Mouse (Mus musculus) heart, embryonic 13.5 days (tissue): ENCODE data around the gene Dgkz. TPM values are rescaled to one million over a fixed set of nuclear protein-coding genes. Genes with fewer than 3 reads are reported as not detected.
A peak's percentile ranks its signal among the peaks of the same experiment; 100 is the strongest.

Source experiments
- ATAC-seq: fragments of 200-750 bp; cut with Nextera tagmentation; 2 replicates; pipeline ENCODE4 v1.8.0; 2017; ENCODE audit warnings: moderate TSS enrichment; ENCODE audit not compliant: insufficient number of reproducible peaks, low FRiP score, low TSS enrichment; ENCODE audit errors: extremely low read depth
- H3K27ac ChIP-seq: fragments of 300-500 bp; sonication (generic); replicated peaks from 2 replicates; pipeline ENCODE4 v1.5.1; 2015; ENCODE audit warnings: moderate library complexity, mild to moderate bottlenecking, inconsistent platforms
- H3K27me3 ChIP-seq: fragments of 300-500 bp; sonication (generic); replicated peaks from 2 replicates; pipeline ENCODE4 v1.6.1; 2015; ENCODE audit warnings: mild to moderate bottlenecking, inconsistent platforms
- H3K36me3 ChIP-seq: fragments of 300-500 bp; sonication (generic); 2 replicates; pipeline ENCODE4 v1.6.1; 2015; ENCODE audit warnings: mild to moderate bottlenecking, inconsistent platforms
- H3K4me1 ChIP-seq: fragments of 300-500 bp; sonication (generic); 2 replicates; pipeline ENCODE4 v1.6.1; 2015; ENCODE audit warnings: inconsistent platforms
- H3K4me2 ChIP-seq: fragments of 300-500 bp; sonication (generic); 2 replicates; pipeline ENCODE4 v1.6.1; 2015; ENCODE audit warnings: inconsistent platforms, mild to moderate bottlenecking, moderate library complexity
- H3K4me3 ChIP-seq: fragments of 300-500 bp; sonication (generic); 2 replicates; pipeline ENCODE4 v1.5.1; 2015; ENCODE audit warnings: moderate library complexity, mild to moderate bottlenecking, inconsistent platforms
- H3K9ac ChIP-seq: fragments of 300-500 bp; sonication (generic); 2 replicates; pipeline ENCODE4 v1.6.1; 2015; ENCODE audit warnings: inconsistent platforms, mild to moderate bottlenecking, moderate library complexity
- H3K9me3 ChIP-seq: fragments of 300-500 bp; sonication (generic); 2 replicates; pipeline ENCODE4 v1.6.1; 2016; ENCODE audit warnings: inconsistent platforms
- WGBS: fragments of 180-500 bp; shearing (Covaris S2); methylation state at CpG from one replicate; pipeline ENCODE4 v1.1.7; 2015; ENCODE audit warnings: mixed read lengths; 5-methylcytosine and 5-hydroxymethylcytosine counted together
- polyA plus RNA-seq: library from polyadenylated mRNA; unstranded; fragments of >200 nt; fragmentation: Nextera tagmentation; extraction: Ambion mirVana; gene quantifications from 2 replicates; pipeline ENCODE4 v1.2.1, GENCODE M21; 2015

Gene Dgkz
- polyA plus RNA-seq, 1 experiment from 2014 or later: 43.4 TPM

DNA sequence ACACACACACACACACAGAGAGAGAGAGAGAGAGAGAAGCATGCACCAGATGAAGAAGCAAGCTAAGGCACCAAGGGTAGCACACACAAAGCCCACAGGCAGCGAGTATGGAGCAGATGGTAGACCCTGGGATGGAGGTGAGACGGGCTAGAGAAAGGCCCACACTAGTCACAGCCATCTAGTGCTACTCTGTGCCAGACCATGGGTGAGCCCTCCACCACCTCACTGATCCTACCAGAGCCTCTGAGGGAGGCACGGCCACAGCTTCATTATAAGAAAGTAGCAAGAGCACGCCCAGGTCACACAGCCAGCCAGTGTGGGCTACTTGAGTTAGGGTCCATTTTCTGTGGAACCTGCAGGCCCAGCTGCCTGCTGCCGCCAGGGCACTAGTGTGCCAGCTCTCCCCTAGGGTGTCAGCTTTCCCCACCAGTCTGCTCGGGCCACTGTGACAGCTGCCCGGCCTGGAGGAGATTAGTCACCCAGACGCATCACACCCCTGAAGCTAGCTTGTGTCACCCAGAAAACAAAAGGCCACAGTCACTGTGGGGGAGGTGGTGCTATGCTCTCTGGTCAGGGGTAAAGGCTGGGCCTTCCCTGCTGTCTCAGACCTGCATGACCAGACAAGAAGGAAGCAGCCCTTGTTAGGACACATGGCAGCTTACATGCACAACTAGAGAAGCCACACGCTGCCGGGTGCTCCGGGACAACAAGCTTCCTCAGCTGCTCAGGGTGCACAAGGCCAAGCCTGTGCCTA is 28.1 kb downstream of the Dgkz start:
- ATAC-seq: peak; percentile 20; the same call in 1 of the 2 replicates
- peak overlapping the region; percentile 88 for H3K9ac ChIP-seq

DNA sequence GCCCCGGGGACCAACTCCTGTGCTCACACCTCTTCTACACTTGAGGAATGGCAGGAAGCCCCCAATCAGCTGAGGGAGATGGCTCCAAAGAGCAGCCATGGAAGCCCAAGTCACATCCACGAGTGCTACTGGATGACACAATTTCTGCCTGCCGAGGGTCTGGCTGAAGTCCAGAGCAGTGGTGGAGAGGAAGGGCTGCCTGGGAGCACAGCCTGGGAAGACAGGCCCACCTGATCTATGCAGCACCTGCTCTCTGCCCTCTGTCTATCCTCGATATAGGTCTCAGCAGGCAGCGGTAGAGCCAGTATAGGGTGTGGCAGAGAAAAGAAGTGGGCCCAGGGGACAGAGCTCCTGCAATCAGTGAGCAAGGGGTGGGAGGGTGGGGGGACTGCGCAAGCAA is 28.8 kb downstream of the Dgkz start:
- H3K36me3 ChIP-seq: peaks cover 29% of the 10 kb centered on the region
- no peaks in the 10 kb centered on the region for H3K9me3 ChIP-seq
- ATAC-seq: no peak
- peaks cover 89% of the 10 kb centered on the region for H3K4me1 ChIP-seq
- peak overlapping the region; percentile 74 for H3K4me2 ChIP-seq
- H3K4me3 ChIP-seq: no peak overlapping the region
- peak overlapping the region; percentile 99 for H3K27ac ChIP-seq
- H3K27me3 ChIP-seq: no peaks in the 10 kb centered on the region
- H3K9ac ChIP-seq: peak overlapping the region; percentile 88
- WGBS: 38% methylated on average over 6 of the region's 6 CpGs

More for the DNA sequence above, 28.1 kb downstream of the Dgkz start:
- peaks cover 87% of the 10 kb centered on the region for H3K4me1 ChIP-seq
- 39% methylated on average over 11 of the region's 11 CpGs for WGBS
- no peaks in the 10 kb centered on the region for H3K27me3 ChIP-seq
- H3K4me3 ChIP-seq: peak overlapping the region; percentile 29
- H3K27ac ChIP-seq: peak overlapping the region; percentile 99
- H3K4me2 ChIP-seq: peak overlapping the region; percentile 74
- no peaks in the 10 kb centered on the region for H3K9me3 ChIP-seq
- peaks cover 21% of the 10 kb centered on the region for H3K36me3 ChIP-seq

DNA sequence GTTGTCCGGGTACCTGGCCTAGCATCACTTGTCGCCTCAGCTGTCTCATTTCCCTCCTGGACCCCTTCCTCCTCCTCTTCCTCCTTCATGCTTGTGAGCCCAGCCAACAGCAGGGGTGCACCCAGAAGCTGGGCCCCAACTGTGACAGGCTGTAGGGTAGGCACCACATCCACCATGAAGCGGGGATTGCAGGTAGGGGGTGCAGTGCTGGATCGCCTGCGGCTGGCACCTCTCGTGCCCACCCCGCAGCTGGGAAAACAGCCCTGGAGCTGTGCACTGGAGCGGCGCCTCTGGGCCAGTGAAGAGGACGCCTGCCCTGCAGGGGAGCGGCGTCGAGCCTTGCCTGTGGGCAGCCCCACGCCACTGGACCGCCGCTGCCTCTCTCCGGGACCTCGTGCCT is 30.2 kb downstream of the Dgkz start, which contains the start of gene Gm9821:
Gm9821 (plus strand) TSS at position 221 of the 400 bp plus-strand sequence.
- Histone ChIP-seq H3K9me3 (no peaks in the 10 kb centered on the region), H3K4me3 (no peak within 1 kb of the TSS), H3K36me3 (peaks cover 42% of the 10 kb centered on the region), H3K4me2 (peak within 1 kb of the TSS; percentile 74), H3K27me3 (no peaks in the 10 kb centered on the region), H3K27ac (peak within 1 kb of the TSS; percentile 99), H3K4me1 (peaks cover 79% of the 10 kb centered on the region), H3K9ac (peak within 1 kb of the TSS; percentile 88)
- ATAC-seq: no peak
- 86% methylated on average over 18 of the region's 18 CpGs for WGBS

DNA sequence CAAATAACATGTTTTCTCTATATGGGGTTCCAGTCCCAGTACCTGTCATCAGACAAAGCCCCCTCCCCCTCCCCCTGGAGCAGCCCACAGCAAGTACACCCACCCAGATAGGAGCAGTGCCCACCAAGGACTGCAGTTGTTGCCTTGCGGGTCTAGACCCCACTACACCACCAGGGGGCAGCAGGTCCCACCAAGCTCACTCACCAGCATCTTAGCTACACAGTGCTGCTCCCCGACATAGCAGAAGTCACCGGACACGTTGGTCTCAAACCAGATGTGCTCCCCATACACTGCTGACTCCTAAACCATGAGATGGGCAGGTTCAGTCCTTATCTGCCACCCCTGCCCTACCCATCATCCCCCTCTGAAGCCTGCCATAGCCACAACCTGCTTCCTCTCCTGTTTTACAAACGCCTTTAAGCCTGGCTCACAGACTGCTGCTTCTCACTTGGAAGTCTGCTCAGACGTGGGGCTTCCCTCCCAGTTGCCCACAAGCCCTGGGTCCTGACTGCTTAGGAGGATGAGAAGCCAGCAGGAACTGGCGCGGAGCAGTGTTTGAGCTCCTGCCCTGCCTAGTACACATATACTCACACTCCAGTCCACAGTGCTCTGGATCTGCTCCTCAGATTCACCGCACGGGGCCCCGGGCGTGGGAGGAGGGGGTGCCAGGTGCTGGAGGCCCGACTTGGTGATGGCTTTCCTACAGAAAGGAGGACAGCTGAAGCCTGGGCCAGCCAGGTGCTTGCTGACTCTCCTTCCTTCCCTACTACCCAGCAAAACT is 31.3 kb downstream of the Dgkz start:
- H3K4me2 ChIP-seq: no peak overlapping the region
- peaks cover 53% of the 10 kb centered on the region for H3K36me3 ChIP-seq
- no peaks in the 10 kb centered on the region for H3K9me3 ChIP-seq
- 41% methylated on average over 13 of the region's 13 CpGs for WGBS
- H3K4me3 ChIP-seq: no peak overlapping the region
- no peaks in the 10 kb centered on the region for H3K27me3 ChIP-seq
- ATAC-seq: no peak
- H3K4me1 ChIP-seq: peaks cover 68% of the 10 kb centered on the region
- H3K9ac ChIP-seq: peak overlapping the region; percentile 63
- H3K27ac ChIP-seq: peak overlapping the region; percentile 54

DNA sequence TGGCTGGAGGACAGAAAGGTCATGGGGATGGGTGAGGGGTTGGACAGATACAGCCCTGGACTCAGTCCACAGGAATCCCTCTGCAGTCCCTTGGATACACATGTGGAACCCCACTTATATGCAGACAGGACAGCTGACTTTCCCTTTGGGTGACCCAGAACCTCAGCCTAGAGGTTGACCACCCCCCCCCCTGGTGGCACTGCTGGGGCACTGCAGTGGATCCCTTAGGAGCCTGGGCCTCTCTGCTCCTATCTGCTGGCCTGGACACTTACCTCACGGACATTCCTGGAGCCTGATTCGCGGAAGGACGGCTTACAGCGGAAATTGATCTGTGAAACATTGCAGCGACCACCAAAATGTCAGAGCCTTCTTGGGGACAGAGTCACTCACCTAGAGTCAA is 33.3 kb downstream of the Dgkz start:
- Histone ChIP-seq H3K4me2 (no peak overlapping the region), H3K9me3 (no peaks in the 10 kb centered on the region), H3K4me1 (peaks cover 48% of the 10 kb centered on the region), H3K27ac (no peak overlapping the region), H3K9ac (0 out of 2 replicates have a peak overlapping the region, but pooled peaks have one; percentile 54), H3K27me3 (no peaks in the 10 kb centered on the region), H3K4me3 (no peak overlapping the region), H3K36me3 (peaks cover 73% of the 10 kb centered on the region)
- 39% methylated on average over 6 of the region's 6 CpGs for WGBS
- no peak for ATAC-seq

DNA sequence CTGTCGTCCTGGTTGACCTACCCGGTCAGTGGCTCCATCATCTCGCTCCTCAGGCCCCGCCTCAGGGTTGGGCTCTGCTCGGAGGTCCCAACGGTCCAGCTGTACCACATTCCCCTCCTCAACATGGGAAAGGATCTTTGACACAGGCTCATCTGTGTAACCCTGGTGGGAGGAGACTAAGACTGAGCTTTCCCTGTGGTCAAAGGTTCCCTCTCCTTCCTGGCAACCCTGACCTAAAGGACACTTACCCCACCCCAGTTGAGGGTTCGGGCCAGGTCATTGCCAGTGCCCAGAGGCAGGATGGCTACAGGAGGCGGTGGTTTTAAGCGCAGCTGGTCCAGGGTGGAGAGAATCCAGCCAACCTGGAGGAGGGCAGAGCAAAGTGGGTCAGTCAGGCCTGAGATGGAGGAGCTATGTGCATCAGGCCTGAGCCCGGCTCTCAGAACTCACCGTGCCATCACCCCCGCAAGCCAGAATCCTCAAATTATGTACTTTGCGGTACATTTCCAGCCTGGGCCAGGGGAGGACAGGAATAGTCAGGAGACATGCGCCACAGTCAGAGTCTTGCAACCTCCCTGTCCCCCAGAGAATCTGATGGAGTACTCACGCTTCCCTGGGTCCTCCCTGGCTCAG is 36.2 kb downstream of the Dgkz start:
- H3K4me3 ChIP-seq: no peak overlapping the region
- H3K9me3 ChIP-seq: no peaks in the 10 kb centered on the region
- peaks cover 28% of the 10 kb centered on the region for H3K4me1 ChIP-seq
- H3K36me3 ChIP-seq: peaks cover 89% of the 10 kb centered on the region
- no peak for ATAC-seq
- H3K27me3 ChIP-seq: no peaks in the 10 kb centered on the region
- WGBS: 84% methylated on average over 15 of the region's 15 CpGs
- H3K27ac ChIP-seq: no peak overlapping the region
- H3K9ac ChIP-seq: no peak overlapping the region
- H3K4me2 ChIP-seq: no peak overlapping the region

DNA sequence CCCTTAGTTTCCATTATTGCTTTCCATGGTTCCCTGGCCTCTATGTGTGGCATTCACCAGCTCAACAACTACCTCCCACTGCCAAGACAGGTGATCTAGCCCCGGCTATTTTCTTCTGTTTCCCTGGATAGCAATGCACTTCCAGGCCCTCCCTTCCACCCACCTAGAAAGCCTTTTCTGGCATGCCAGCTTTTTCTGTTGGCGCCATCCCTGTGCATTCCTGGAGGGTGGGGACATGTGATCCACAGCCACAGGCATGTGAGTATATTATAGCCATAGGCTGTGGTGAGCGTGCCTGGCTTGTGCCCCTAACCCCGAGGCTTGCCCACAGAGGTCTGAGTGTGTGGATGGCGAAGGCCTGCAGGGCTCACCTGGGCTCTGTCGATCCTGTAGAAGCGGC is 39.5 kb downstream of the Dgkz start:
- Histone ChIP-seq H3K9ac (no peak overlapping the region), H3K9me3 (no peaks in the 10 kb centered on the region), H3K36me3 (peaks cover 83% of the 10 kb centered on the region), H3K27ac (no peak overlapping the region), H3K4me2 (no peak overlapping the region), H3K27me3 (no peaks in the 10 kb centered on the region), H3K4me3 (no peak overlapping the region), H3K4me1 (peaks cover 39% of the 10 kb centered on the region)
- WGBS: 90% methylated on average over 7 of the region's 7 CpGs
- ATAC-seq: no peak

DNA sequence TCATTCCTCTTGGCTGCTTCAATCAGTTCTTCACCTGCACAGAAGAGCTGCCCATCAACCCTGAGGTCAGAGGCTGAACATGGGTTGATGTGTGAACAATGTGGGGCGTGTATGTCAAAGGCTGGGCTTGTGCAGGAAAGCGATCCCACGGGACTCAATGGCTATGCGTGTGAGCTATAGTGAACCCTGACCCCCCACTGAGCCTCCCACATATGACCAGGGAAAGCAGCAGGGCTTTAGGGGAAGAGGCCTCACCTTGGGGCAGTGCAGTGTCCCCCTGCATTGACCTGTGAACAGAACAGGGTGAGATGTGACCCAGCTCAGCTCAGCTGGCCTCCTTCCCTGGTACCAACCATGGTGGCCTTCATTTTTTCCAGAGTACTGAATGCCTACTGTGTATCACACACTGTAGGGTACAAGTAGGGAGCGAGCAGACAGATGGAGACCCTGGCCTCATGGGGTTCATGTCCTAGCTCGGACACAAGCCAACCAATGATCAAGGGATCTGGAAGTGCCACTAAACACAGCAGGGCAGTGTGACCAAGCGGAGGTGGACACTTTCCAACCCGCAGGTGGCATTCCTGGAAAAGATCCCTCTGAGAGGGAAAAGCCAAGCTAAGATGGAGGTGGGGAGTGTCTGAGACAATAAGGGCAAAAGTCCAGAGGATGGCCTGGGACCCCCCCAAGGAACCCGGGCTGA is 40.7 kb downstream of the Dgkz start:
- 85% methylated on average over 9 of the region's 9 CpGs for WGBS
- H3K4me2 ChIP-seq: no peak overlapping the region
- H3K9me3 ChIP-seq: no peaks in the 10 kb centered on the region
- no peak for ATAC-seq
- peaks cover 51% of the 10 kb centered on the region for H3K4me1 ChIP-seq
- H3K36me3 ChIP-seq: peaks cover 71% of the 10 kb centered on the region
- H3K27ac ChIP-seq: no peak overlapping the region
- no peak overlapping the region for H3K4me3 ChIP-seq
- H3K27me3 ChIP-seq: no peaks in the 10 kb centered on the region
- H3K9ac ChIP-seq: no peak overlapping the region

DNA sequence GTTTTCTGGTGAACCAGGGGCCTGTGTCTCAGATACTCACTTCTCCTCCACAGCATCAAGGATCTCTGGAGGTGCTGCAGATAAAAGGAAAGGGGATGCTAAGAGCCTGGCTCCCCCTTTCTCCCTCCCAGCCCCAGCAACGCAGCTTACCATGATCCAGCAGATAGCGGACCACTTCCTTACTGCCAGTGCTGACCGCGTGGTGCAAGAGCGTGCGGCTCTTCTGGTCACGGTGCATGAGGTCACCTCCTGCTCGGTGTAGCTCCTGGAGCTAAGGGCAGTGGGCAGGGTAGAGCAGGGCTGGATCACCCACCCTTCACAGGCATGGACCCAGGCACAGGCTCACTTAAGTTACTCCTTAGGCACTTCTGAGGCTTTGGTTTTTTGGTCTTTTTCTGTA is 41.6 kb downstream of the Dgkz start:
- H3K9ac ChIP-seq: peak overlapping the region; percentile 91; the same call in 1 of the 2 replicates
- H3K9me3 ChIP-seq: no peaks in the 10 kb centered on the region
- H3K36me3 ChIP-seq: peaks cover 71% of the 10 kb centered on the region
- ATAC-seq: no peak
- H3K27me3 ChIP-seq: peaks cover under 1% of the 10 kb centered on the region; the same call in 1 of the 2 replicates
- H3K27ac ChIP-seq: peak overlapping the region; percentile 93; the same call in 1 of the 2 replicates
- H3K4me2 ChIP-seq: no peak overlapping the region
- no peak overlapping the region for H3K4me3 ChIP-seq
- WGBS: 23% methylated on average over 8 of the region's 8 CpGs
- H3K4me1 ChIP-seq: peaks cover 56% of the 10 kb centered on the region

DNA sequence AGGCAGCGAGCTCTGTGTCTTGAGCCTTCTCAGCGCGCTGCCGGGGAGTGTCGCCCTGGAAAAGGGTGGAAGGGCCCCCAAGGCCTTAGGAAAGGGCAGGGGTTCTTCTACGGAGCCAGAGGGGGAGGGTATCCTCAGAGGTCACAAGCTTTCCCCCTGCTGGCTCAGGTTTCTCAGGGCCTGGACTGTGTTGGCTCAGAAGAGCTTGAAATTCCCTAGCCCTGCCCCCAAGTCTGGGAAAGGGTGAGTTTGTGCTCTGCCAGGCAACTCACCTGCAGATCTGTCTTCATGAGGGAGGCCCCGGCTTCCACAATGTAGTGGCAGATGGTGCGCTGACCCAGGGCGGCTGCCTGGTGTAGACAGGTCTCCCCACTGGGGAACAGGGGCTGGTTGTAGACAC is 42.2 kb downstream of the Dgkz start:
- Histone ChIP-seq H3K27ac (peak overlapping the region; percentile 93), H3K4me3 (no peak overlapping the region), H3K4me2 (peak overlapping the region; percentile 81), H3K9me3 (no peaks in the 10 kb centered on the region), H3K9ac (peak overlapping the region; percentile 91), H3K4me1 (peaks cover 60% of the 10 kb centered on the region), H3K36me3 (peaks cover 66% of the 10 kb centered on the region), H3K27me3 (peaks cover 6% of the 10 kb centered on the region)
- no peak for ATAC-seq
- 53% methylated on average over 9 of the region's 9 CpGs for WGBS
